Mouse (Mus musculus): Measurements from ENCODE around the gene Bicdl1. TPM values are rescaled to one million over a fixed set of nuclear protein-coding genes. Genes with fewer than 3 reads are reported as not detected.
A peak's percentile ranks its signal among the peaks of the same experiment; 100 is the strongest.

Gene Bicdl1
- polyA plus RNA-seq, 1 experiment from 2014 or later = 14.3 TPM

DNA sequence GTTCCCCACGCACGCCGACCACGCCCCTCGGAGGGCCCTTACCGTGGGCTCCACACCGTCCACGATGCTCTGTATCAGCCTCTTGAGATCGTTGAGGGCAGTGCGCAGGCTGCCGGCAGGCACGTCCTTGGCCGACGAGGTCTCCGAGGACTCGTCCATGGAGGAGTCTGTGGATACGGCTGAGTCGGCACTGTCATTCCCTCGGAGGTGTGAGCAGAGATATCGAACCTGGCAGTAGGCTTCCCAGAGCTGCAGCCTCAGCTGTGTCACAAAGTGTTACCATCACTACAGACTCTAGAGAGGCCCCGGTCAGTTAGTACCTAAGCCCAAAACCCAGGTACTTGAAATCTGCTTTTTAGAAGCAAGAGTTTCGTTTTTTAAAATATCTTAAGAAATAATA is 68.8 kb downstream of the Bicdl1 start:
- no peak overlapping the region for H3K9ac ChIP-seq
- no peak overlapping the region for H3K4me2 ChIP-seq
- H3K4me1 ChIP-seq = no peaks in the 10 kb centered on the region
- no peak overlapping the region for H3K4me3 ChIP-seq
- H3K36me3 ChIP-seq = no peaks in the 10 kb centered on the region
- no peaks in the 10 kb centered on the region for H3K9me3 ChIP-seq
- peaks cover 5% of the 10 kb centered on the region; the same call in 1 of the 2 replicates for H3K27me3 ChIP-seq
- H3K27ac ChIP-seq = no peak overlapping the region
- ATAC-seq (ENCODE audit: insufficient number of reproducible peaks, low FRiP score, low TSS enrichment, low read depth) = no peak
- 83% methylated on average over 22 of the region's 22 CpGs for WGBS

- H3K9me3 ChIP-seq = no peaks in the 10 kb centered on the region
- no peaks in the 10 kb centered on the region for H3K4me1 ChIP-seq
- 81% methylated on average over 6 of the region's 6 CpGs for WGBS
- no peak overlapping the region for H3K4me2 ChIP-seq
- H3K4me3 ChIP-seq = no peak overlapping the region
- no peak for ATAC-seq (ENCODE audit: insufficient number of reproducible peaks, low FRiP score, low TSS enrichment, low read depth)
- H3K27me3 ChIP-seq = 0 out of 2 replicates have a peak, but pooled peaks cover 4% of the 10 kb centered on the region
- H3K36me3 ChIP-seq = no peaks in the 10 kb centered on the region
- H3K9ac ChIP-seq = no peak overlapping the region
- H3K27ac ChIP-seq = no peak overlapping the region
Measured at GRCm38 (mm10) chr5:115658352-115658751, 73.1 kb downstream of the Bicdl1 start.

DNA sequence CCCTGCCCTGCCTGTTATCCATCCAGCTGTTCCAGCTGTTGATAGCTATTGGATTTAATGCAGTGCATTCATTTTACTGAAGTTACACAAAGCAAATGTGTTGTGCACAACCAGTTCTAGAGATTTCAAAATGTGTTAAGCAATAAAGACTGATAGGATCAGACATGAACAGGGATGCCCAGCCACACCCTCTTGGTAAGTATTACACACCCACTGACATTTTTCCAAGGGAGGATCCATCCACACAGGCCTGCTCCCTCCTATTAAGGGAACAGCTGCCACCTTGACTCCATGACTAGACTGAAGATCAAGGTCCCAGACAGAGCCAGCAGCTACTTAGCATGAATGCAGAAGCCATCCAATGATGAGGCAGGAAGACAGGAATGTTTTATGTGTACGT is 74.2 kb downstream of the Bicdl1 start:
- Histone ChIP-seq H3K9me3 (no peaks in the 10 kb centered on the region), H3K4me1 (peaks cover 4% of the 10 kb centered on the region), H3K9ac (no peak overlapping the region), H3K27ac (no peak overlapping the region), H3K36me3 (no peaks in the 10 kb centered on the region), H3K27me3 (0 out of 2 replicates have a peak, but pooled peaks cover 4% of the 10 kb centered on the region), H3K4me3 (no peak overlapping the region), H3K4me2 (no peak overlapping the region)
- WGBS = 71% methylated on average over 1 of the region's 1 CpGs
- no peak for ATAC-seq (ENCODE audit: insufficient number of reproducible peaks, low FRiP score, low TSS enrichment, low read depth)

DNA sequence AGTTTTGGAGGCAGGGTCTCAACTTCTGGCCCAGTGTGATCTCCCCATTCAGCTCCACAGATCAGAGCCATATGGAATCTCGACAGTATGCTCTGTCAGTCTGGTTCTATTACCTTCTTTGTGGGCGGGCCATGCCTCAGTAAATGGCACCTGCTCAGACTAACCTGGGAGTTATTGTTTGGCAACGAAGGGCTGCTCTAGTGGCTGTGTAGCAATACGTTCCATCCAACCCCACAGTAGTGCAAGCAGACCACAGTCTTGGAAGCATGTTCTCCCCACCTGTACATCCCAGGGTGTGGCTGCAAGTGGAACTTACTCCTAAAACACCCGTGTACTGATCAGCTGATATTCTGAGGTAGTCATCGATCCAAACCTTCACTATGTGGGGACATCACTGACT is 74.7 kb downstream of the Bicdl1 start:
- Histone ChIP-seq H3K36me3 (no peaks in the 10 kb centered on the region), H3K9me3 (no peaks in the 10 kb centered on the region), H3K9ac (no peak overlapping the region), H3K4me2 (no peak overlapping the region), H3K27me3 (0 out of 2 replicates have a peak, but pooled peaks cover 4% of the 10 kb centered on the region), H3K4me1 (peaks cover 10% of the 10 kb centered on the region), H3K27ac (no peak overlapping the region), H3K4me3 (no peak overlapping the region)
- 61% methylated on average over 6 of the region's 6 CpGs for WGBS
- ATAC-seq (ENCODE audit: insufficient number of reproducible peaks, low FRiP score, low TSS enrichment, low read depth) = no peak

DNA sequence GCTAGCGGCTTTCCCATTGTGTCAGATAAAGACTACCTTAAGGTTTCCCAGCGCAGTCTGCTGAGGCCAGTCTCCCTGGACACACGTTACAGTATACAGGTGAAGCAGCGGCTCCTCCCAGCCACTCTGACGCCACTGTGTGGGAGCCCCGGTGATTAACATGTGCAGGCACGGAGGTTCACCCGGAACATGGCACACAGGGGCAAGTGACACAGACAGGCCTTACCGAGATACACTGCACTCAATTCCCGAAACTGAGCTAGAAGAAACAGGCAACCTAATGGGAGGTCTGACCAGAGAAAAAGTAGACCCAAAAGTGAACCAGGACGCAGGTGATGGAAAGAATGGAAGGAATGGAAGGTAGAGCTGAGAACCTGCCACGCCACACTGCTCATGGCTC is 77.6 kb downstream of the Bicdl1 start:
- peaks cover 11% of the 10 kb centered on the region for H3K4me1 ChIP-seq
- 0 out of 2 replicates have a peak, but pooled peaks cover 4% of the 10 kb centered on the region for H3K27me3 ChIP-seq
- H3K9me3 ChIP-seq = no peaks in the 10 kb centered on the region
- no peak overlapping the region for H3K27ac ChIP-seq
- no peak for ATAC-seq (ENCODE audit: insufficient number of reproducible peaks, low FRiP score, low TSS enrichment, low read depth)
- no peak overlapping the region for H3K9ac ChIP-seq
- 91% methylated on average over 12 of the region's 12 CpGs for WGBS
- H3K4me2 ChIP-seq = no peak overlapping the region
- H3K36me3 ChIP-seq = 0 out of 2 replicates have a peak, but pooled peaks cover 5% of the 10 kb centered on the region
- H3K4me3 ChIP-seq = no peak overlapping the region

GRCm38 (mm10) chr5:115652681-115653575 is 78.5 kb downstream of the Bicdl1 start:
- H3K4me2 ChIP-seq = peak overlapping the region; percentile 59
- H3K36me3 ChIP-seq = peaks cover 13% of the 10 kb centered on the region; the same call in 1 of the 2 replicates
- H3K4me3 ChIP-seq = peak overlapping the region; percentile 47
- peak; percentile 98 for ATAC-seq (ENCODE audit: insufficient number of reproducible peaks, low FRiP score, low TSS enrichment, low read depth)
- 0 out of 2 replicates have a peak, but pooled peaks cover 4% of the 10 kb centered on the region for H3K27me3 ChIP-seq
- H3K27ac ChIP-seq = peak overlapping the region; percentile 78
- H3K4me1 ChIP-seq = peaks cover 11% of the 10 kb centered on the region
- peak overlapping the region; percentile 39 for H3K9ac ChIP-seq
- whole genome bisulfite sequencing = 3% methylated on average over 35 of the region's 35 CpGs
- no peaks in the 10 kb centered on the region for H3K9me3 ChIP-seq

DNA sequence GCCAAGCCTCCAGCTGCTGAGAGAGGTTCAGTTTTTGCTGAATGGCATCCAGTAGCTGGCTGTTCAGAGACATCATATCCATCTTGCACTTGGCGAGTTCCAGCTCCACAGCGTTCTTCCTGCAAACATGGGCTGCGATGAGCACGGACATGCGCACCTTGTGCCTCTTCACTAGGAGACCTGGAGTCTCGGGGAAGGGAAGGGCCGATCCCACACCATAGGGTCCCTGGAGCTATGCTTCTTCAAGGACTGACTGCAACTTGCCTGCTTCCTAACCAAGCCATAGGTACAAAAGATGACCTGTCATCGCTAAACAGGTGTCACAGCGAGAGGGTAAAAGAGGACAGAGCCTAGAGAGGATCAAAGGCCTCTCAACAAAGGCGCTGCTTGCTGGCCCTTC is 79.6 kb downstream of the Bicdl1 start:
- ATAC-seq (ENCODE audit: insufficient number of reproducible peaks, low FRiP score, low TSS enrichment, low read depth) = no peak
- H3K4me2 ChIP-seq = no peak overlapping the region; the same call in 1 of the 2 replicates
- 0 out of 2 replicates have a peak, but pooled peaks cover 4% of the 10 kb centered on the region for H3K27me3 ChIP-seq
- H3K4me3 ChIP-seq = no peak overlapping the region
- no peak overlapping the region for H3K27ac ChIP-seq
- H3K36me3 ChIP-seq = peaks cover 22% of the 10 kb centered on the region
- 88% methylated on average over 10 of the region's 10 CpGs for WGBS
- no peak overlapping the region for H3K9ac ChIP-seq
- peaks cover 11% of the 10 kb centered on the region for H3K4me1 ChIP-seq
- H3K9me3 ChIP-seq = no peaks in the 10 kb centered on the region

GRCm38 (mm10) chr5:115650885-115651284 is 80.5 kb downstream of the Bicdl1 start:
- H3K27ac ChIP-seq = no peak overlapping the region
- no peaks in the 10 kb centered on the region for H3K9me3 ChIP-seq
- peaks cover 11% of the 10 kb centered on the region for H3K4me1 ChIP-seq
- H3K4me3 ChIP-seq = no peak overlapping the region
- H3K4me2 ChIP-seq = no peak overlapping the region
- ATAC-seq (ENCODE audit: insufficient number of reproducible peaks, low FRiP score, low TSS enrichment, low read depth) = no peak
- H3K27me3 ChIP-seq = 0 out of 2 replicates have a peak, but pooled peaks cover 4% of the 10 kb centered on the region
- peaks cover 31% of the 10 kb centered on the region for H3K36me3 ChIP-seq
- H3K9ac ChIP-seq = no peak overlapping the region
- WGBS = 94% methylated on average over 10 of the region's 10 CpGs

DNA sequence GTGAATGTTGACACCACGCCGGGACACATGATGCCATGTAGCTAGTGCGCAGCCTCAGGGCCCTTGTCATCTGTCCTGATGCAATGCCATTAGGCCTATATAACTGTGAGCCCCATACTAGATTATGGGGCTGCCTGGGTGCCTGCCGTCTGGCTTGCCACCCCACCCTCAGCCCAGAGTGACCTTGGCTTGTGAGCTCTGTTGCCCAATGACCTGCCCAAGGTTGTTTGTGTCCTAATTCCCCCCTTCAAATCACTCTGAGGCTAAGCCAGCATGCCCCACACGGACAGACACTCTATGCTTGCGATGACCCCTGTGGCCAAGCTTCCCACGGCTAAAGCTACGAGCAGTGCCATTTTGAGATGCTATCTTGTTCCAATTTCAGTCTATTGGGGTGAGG is 81.7 kb downstream of the Bicdl1 start:
- Histone ChIP-seq H3K27me3 (no peaks in the 10 kb centered on the region), H3K36me3 (peaks cover 43% of the 10 kb centered on the region), H3K9me3 (no peaks in the 10 kb centered on the region), H3K9ac (no peak overlapping the region), H3K4me2 (no peak overlapping the region), H3K27ac (no peak overlapping the region), H3K4me1 (peaks cover 11% of the 10 kb centered on the region), H3K4me3 (no peak overlapping the region)
- 90% methylated on average over 8 of the region's 8 CpGs for WGBS
- no peak for ATAC-seq (ENCODE audit: insufficient number of reproducible peaks, low FRiP score, low TSS enrichment, low read depth)

GRCm38 (mm10) chr5:115648876-115649275 is 82.5 kb downstream of the Bicdl1 start:
- Histone ChIP-seq H3K36me3 (peaks cover 51% of the 10 kb centered on the region), H3K4me2 (no peak overlapping the region), H3K27me3 (no peaks in the 10 kb centered on the region), H3K9me3 (no peaks in the 10 kb centered on the region), H3K9ac (no peak overlapping the region), H3K4me3 (no peak overlapping the region), H3K27ac (no peak overlapping the region), H3K4me1 (peaks cover 11% of the 10 kb centered on the region)
- 60% methylated on average over 3 of the region's 3 CpGs for WGBS
- no peak for ATAC-seq (ENCODE audit: insufficient number of reproducible peaks, low FRiP score, low TSS enrichment, low read depth)

- Histone ChIP-seq H3K27ac (no peak overlapping the region), H3K27me3 (no peaks in the 10 kb centered on the region), H3K36me3 (peaks cover 96% of the 10 kb centered on the region), H3K9ac (no peak overlapping the region), H3K4me2 (no peak overlapping the region), H3K4me1 (no peaks in the 10 kb centered on the region), H3K4me3 (no peak overlapping the region), H3K9me3 (no peaks in the 10 kb centered on the region)
- no peak for ATAC-seq (ENCODE audit: insufficient number of reproducible peaks, low FRiP score, low TSS enrichment, low read depth)
- 90% methylated on average over 9 of the region's 9 CpGs for WGBS
Measured at GRCm38 (mm10) chr5:115644192-115644591, 87.2 kb downstream of the Bicdl1 start.

DNA sequence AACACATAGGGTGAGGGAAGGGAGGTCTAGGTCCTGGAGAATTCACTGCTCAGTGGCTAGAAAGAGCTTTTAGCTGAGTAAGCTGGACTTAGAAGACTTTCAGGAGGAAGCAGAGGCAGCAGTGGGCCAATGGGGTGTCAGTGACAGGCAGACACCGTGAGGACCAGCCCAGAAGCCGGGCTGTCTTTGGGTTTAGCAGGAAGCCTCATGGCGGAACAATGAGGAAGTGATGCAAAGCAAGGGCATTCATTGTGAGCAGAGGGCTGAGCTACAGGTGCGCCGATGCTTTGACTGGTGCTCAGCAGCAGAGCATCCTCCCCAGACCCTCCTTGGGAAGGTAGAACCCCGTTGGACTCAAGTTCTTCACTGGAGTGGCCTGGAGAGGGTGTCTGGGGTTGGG is 95.9 kb downstream of the Bicdl1 start:
- no peak overlapping the region for H3K4me3 ChIP-seq
- WGBS = 84% methylated on average over 6 of the region's 6 CpGs
- no peak for ATAC-seq (ENCODE audit: insufficient number of reproducible peaks, low FRiP score, low TSS enrichment, low read depth)
- no peak overlapping the region for H3K9ac ChIP-seq
- H3K4me1 ChIP-seq = peaks cover 37% of the 10 kb centered on the region
- no peak overlapping the region for H3K4me2 ChIP-seq
- no peak overlapping the region for H3K27ac ChIP-seq
- H3K9me3 ChIP-seq = no peaks in the 10 kb centered on the region
- H3K36me3 ChIP-seq = peaks cover 30% of the 10 kb centered on the region
- H3K27me3 ChIP-seq = no peaks in the 10 kb centered on the region

All from limb, embryonic 15.5 days (tissue).